Mouse (Mus musculus) left cerebral cortex, adult 9 months (tissue): ENCODE results near the gene Fgd5.

Experiments used
- DNase-seq, 2 experiments: peaks; one replicate each; pipeline ENCODE4 v3.0.0; 2022; ENCODE audit warnings: low spot score in 2 of 2

The Fgd5 gene

GRCm38 (mm10) chr6:92004806-92005205 is 26.1 kb downstream of the Fgd5 start:
- no peak for DNase-seq

GRCm38 (mm10) chr6:92010895-92011294 is 32.2 kb downstream of the Fgd5 start:
- DNase-seq: no peak

GRCm38 (mm10) chr6:92012413-92012812 is 33.7 kb downstream of the Fgd5 start:
- no peak for DNase-seq

GRCm38 (mm10) chr6:92013035-92013434 is 34.4 kb downstream of the Fgd5 start:
- no peak for DNase-seq

GRCm38 (mm10) chr6:92013620-92014019 is 34.9 kb downstream of the Fgd5 start:
- DNase-seq: no peak

- no peak for DNase-seq
These were observed 36.3 kb downstream of the Fgd5 start for GRCm38 (mm10) chr6:92014936-92015335.

GRCm38 (mm10) chr6:92015848-92016247 is 37.2 kb downstream of the Fgd5 start:
- DNase-seq: no peak

GRCm38 (mm10) chr6:92016738-92017137 is 38.1 kb downstream of the Fgd5 start:
- no peak for DNase-seq

- no peak for DNase-seq
These were observed 39.7 kb downstream of the Fgd5 start for GRCm38 (mm10) chr6:92018421-92018820.

- DNase-seq: no peak
These were observed 42.4 kb downstream of the Fgd5 start for GRCm38 (mm10) chr6:92021061-92021460.

GRCm38 (mm10) chr6:92021506-92021905 is 42.8 kb downstream of the Fgd5 start:
- DNase-seq: no peak

GRCm38 (mm10) chr6:92025252-92025651 is 46.6 kb downstream of the Fgd5 start:
- no peak for DNase-seq

GRCm38 (mm10) chr6:92027379-92027778 is 48.7 kb downstream of the Fgd5 start:
- no peak for DNase-seq

GRCm38 (mm10) chr6:92030646-92031045 is 52.0 kb downstream of the Fgd5 start:
- no peak for DNase-seq

GRCm38 (mm10) chr6:92034713-92035112 is 56.0 kb downstream of the Fgd5 start:
- DNase-seq: no peak

GRCm38 (mm10) chr6:92036372-92036771 is 57.7 kb downstream of the Fgd5 start:
- DNase-seq: no peak

- no peak for DNase-seq
These were observed 59.5 kb downstream of the Fgd5 start for GRCm38 (mm10) chr6:92038158-92038557.

- no peak for DNase-seq
These were observed 62.6 kb downstream of the Fgd5 start for GRCm38 (mm10) chr6:92041271-92041670.

GRCm38 (mm10) chr6:92042055-92042454 is 63.4 kb downstream of the Fgd5 start:
- no peak for DNase-seq

GRCm38 (mm10) chr6:92042850-92043249 is 64.2 kb downstream of the Fgd5 start:
- no peak for DNase-seq

- no peak for DNase-seq
These were observed 79.1 kb downstream of the Fgd5 start for GRCm38 (mm10) chr6:92057768-92058167.

GRCm38 (mm10) chr6:92061725-92062124 is 83.0 kb downstream of the Fgd5 start:
- no peak for DNase-seq

GRCm38 (mm10) chr6:92063452-92063851 is 84.8 kb downstream of the Fgd5 start:
- DNase-seq: no peak

- peak in 1 of 2 experiments; percentile 34 for DNase-seq
These were observed 85.4 kb downstream of the Fgd5 start for GRCm38 (mm10) chr6:92064101-92064500.
